Mouse (Mus musculus): ENCODE measurements around the gene Nxpe2. TPM values are rescaled to one million over a fixed set of nuclear protein-coding genes. Genes with fewer than 3 reads are reported as not detected.

Gene Nxpe2
- polyA plus RNA-seq, 1 experiment: 1.1 TPM

DNA sequence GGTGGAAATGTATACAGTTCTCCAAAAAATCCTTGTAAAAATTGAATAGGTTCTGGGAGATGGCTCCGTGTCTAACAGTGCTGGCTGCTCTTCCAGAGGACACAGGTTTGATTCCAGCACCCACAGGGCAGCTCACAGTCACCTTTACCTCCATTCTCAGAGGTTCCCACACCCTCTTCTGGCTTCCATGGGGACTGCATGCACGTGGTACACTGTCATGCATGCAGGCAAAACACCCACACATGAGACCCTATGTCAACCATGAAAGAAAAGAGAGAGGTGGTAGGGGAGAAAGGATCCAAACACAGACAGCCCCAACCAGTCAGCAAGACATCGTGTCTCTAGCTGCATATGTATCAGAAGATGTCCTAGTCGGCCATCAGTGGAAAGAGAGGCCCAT is 7.6 kb upstream of the Nxpe2 start:
- no peaks in the 10 kb centered on the region for H3K4me1 ChIP-seq (ENCODE audit: control insufficient read depth, insufficient read depth, low read length)
- no peak overlapping the region for H3K27ac ChIP-seq (ENCODE audit: insufficient read depth, low read length)
- TF ChIP-seq CTCF (IDR thresholded peaks at IDR 0.05; ENCODE audit: borderline replicate concordance, insufficient read depth, low read depth, low read length) (no peak), POLR2A (IDR thresholded peaks at IDR 0.05; ENCODE audit: borderline replicate concordance, insufficient read depth, low read length) (no peak)
- H3K4me3 ChIP-seq (replicated peaks; ENCODE audit: insufficient read depth, low read depth, low read length): no peak overlapping the region
- WGBS: 77% methylated on average over 4 of the region's 4 CpGs
- H3K27me3 ChIP-seq (ENCODE audit: control insufficient read depth, insufficient read depth, low read length): no peaks in the 10 kb centered on the region
- no peak for DNase-seq

DNA sequence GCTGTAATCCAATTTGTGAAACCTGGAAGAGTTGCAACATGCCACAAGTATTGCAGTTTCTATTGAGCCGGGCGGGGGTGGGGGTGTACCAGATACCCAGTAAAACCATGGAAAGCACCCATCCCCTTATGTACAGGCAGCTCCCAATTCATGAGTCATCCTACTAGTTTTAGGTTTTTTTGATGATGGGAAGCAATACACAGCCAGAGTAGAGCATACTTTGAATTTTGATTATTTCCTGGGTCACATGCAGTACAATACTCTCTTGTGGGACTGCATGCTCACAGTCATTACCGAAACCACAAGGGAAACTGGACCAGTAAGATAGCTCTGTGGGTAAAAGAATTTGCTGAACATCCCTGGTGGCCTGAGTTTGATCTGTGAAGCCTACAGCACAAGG is 3.8 kb upstream of the Nxpe2 start:
- H3K27me3 ChIP-seq (ENCODE audit: control insufficient read depth, insufficient read depth, low read length): no peaks in the 10 kb centered on the region
- H3K4me3 ChIP-seq (replicated peaks; ENCODE audit: insufficient read depth, low read depth, low read length): no peak overlapping the region
- DNase-seq: no peak
- H3K4me1 ChIP-seq (ENCODE audit: control insufficient read depth, insufficient read depth, low read length): no peaks in the 10 kb centered on the region
- 96% methylated on average over 3 of the region's 3 CpGs for WGBS
- H3K27ac ChIP-seq (ENCODE audit: insufficient read depth, low read length): no peak overlapping the region
- no peak for TF ChIP-seq POLR2A (IDR thresholded peaks at IDR 0.05; ENCODE audit: borderline replicate concordance, insufficient read depth, low read length)
- TF ChIP-seq CTCF (IDR thresholded peaks at IDR 0.05; ENCODE audit: borderline replicate concordance, insufficient read depth, low read depth, low read length): no peak

DNA sequence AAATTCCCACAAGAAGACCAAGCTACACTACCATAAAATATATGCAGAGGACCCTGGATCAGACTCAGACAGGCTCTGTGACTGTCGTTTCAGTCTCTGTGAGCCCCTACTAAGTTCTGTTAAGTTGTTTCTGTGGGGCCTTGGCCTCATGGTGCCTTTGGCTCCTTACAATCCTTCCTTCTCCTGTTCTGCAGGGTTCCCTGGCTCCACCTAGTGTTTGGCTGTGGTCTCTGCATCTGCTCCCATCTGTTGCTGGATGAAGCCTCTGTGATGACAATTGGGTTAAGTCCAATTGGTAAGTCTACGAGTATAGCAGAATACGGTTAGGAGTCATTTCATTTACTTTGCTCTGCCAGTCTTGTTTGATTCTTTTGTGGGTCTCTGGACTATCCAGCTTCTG is 1.5 kb upstream of the Nxpe2 start:
- no peaks in the 10 kb centered on the region for H3K4me1 ChIP-seq (ENCODE audit: control insufficient read depth, insufficient read depth, low read length)
- no peaks in the 10 kb centered on the region for H3K27me3 ChIP-seq (ENCODE audit: control insufficient read depth, insufficient read depth, low read length)
- H3K4me3 ChIP-seq (replicated peaks; ENCODE audit: insufficient read depth, low read depth, low read length): no peak overlapping the region
- peak; percentile 65 to 74 for DNase-seq
- peak; percentile 92 for TF ChIP-seq CTCF (IDR thresholded peaks at IDR 0.05; ENCODE audit: borderline replicate concordance, insufficient read depth, low read depth, low read length)
- TF ChIP-seq POLR2A (IDR thresholded peaks at IDR 0.05; ENCODE audit: borderline replicate concordance, insufficient read depth, low read length): no peak
- no peak overlapping the region for H3K27ac ChIP-seq (ENCODE audit: insufficient read depth, low read length)
- 13% methylated on average over 3 of the region's 3 CpGs for WGBS

DNA sequence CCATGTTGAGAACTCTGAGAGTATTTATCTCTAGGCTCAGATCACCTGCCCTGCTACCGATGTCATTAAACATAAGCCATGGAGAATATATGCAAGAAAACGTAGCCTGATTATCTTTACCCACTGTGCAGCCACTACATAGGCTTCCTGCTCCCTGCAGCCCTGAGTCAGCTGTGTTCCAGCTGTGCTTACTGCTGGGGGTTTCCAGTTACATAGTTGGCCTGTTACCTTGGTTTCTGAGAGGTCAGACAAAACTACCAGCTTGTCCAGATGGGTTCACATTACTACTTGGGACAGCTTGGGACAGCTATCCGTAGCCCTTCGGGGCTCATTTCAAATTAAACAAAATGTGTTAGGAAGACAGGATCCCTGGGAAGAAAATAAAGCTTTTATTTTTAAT is 868 bp upstream of the Nxpe2 start:
- 86% methylated on average over 4 of the region's 4 CpGs for WGBS
- Histone ChIP-seq H3K27me3 (ENCODE audit: control insufficient read depth, insufficient read depth, low read length) (no peaks in the 10 kb centered on the region), H3K4me1 (ENCODE audit: control insufficient read depth, insufficient read depth, low read length) (no peaks in the 10 kb centered on the region), H3K4me3 (replicated peaks; ENCODE audit: insufficient read depth, low read depth, low read length) (no peak overlapping the region), H3K27ac (ENCODE audit: insufficient read depth, low read length) (no peak overlapping the region)
- DNase-seq: no peak
- TF ChIP-seq POLR2A (IDR thresholded peaks at IDR 0.05; ENCODE audit: borderline replicate concordance, insufficient read depth, low read length): no peak
- no peak for TF ChIP-seq CTCF (IDR thresholded peaks at IDR 0.05; ENCODE audit: borderline replicate concordance, insufficient read depth, low read depth, low read length)

DNA sequence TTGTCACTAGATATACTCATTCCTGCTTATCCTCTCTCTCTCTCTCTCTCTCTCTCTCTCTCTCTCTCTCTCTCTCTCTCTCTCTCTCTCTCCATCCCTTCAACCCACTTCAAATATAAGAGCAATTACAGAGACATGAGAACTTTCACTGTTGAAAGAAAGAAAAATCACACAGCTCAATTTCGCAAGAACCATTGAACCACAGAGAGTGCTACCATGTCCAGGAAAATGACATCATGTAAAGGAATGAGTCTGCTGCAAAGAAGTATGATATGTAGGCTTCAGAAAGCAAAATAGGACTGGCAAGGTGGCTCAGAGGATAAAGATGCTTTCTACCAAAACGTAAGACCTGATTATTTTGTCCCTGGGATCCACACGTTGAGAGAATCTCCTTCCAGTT is 7.4 kb downstream of the Nxpe2 start:
- no peaks in the 10 kb centered on the region for H3K4me1 ChIP-seq (ENCODE audit: control insufficient read depth, insufficient read depth, low read length)
- no peaks in the 10 kb centered on the region for H3K27me3 ChIP-seq (ENCODE audit: control insufficient read depth, insufficient read depth, low read length)
- WGBS: 92% methylated on average over 3 of the region's 3 CpGs
- H3K27ac ChIP-seq (ENCODE audit: insufficient read depth, low read length): no peak overlapping the region
- H3K4me3 ChIP-seq (replicated peaks; ENCODE audit: insufficient read depth, low read depth, low read length): no peak overlapping the region
- DNase-seq: no peak
- TF ChIP-seq POLR2A (IDR thresholded peaks at IDR 0.05; ENCODE audit: borderline replicate concordance, insufficient read depth, low read length) (no peak), CTCF (IDR thresholded peaks at IDR 0.05; ENCODE audit: borderline replicate concordance, insufficient read depth, low read depth, low read length) (no peak)

DNA sequence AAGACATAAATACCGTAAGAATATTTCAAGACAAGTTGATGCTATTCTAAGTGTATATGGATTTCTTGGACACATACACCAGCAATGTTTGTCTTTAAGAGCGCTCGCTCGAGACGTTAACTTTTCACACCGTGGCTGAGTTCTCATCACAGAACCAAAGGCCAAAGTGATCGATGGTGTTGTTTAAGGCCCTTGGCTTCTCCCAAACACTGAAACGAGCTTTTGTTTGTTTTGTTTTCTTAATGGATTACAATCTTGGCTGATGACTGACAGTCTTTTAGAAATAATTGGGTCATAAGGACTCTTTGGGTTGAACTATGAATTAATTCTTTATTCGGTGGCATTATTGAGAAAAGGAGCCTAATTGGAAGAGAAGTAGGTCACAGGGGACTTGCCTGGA is 7.8 kb downstream of the Nxpe2 start:
- no peaks in the 10 kb centered on the region for H3K4me1 ChIP-seq (ENCODE audit: control insufficient read depth, insufficient read depth, low read length)
- H3K27ac ChIP-seq (ENCODE audit: insufficient read depth, low read length): no peak overlapping the region
- 90% methylated on average over 9 of the region's 9 CpGs for WGBS
- no peaks in the 10 kb centered on the region for H3K27me3 ChIP-seq (ENCODE audit: control insufficient read depth, insufficient read depth, low read length)
- DNase-seq: no peak
- no peak for TF ChIP-seq POLR2A (IDR thresholded peaks at IDR 0.05; ENCODE audit: borderline replicate concordance, insufficient read depth, low read length)
- no peak for TF ChIP-seq CTCF (IDR thresholded peaks at IDR 0.05; ENCODE audit: borderline replicate concordance, insufficient read depth, low read depth, low read length)
- H3K4me3 ChIP-seq (replicated peaks; ENCODE audit: insufficient read depth, low read depth, low read length): no peak overlapping the region

DNA sequence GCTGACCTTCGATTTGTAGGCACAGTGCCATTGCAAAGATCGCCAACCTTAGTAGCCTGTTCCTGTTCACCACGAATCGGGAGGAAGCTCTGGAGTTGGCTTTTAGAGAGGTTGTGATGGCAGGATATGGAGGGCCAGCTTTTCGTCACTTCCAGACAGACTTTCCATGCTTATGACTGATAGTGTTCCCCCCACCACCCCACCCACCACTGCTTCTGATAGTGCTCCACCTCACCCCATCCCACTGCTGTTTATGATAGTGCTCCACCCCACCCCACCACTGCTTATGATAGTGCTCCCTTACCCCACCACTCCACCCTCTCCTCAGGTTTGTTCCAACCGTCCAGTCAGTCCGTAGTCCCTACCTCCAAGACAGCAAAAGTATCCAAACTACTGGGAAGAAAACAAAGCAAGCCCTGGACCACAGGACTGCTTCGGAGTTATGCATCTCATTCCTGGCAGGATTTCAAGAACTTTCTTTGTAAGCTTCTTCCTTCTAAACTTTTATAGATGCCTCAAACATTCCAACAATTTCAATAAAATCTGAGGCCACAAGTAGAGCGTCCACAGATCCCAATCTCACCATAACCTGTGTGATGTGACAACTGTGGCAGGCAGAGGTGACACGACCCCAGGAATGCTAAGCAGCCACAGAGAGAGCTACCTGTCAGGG is 12.4 kb downstream of the Nxpe2 start:
- Histone ChIP-seq H3K27me3 (ENCODE audit: control insufficient read depth, insufficient read depth, low read length) (no peaks in the 10 kb centered on the region), H3K4me3 (replicated peaks; ENCODE audit: insufficient read depth, low read depth, low read length) (no peak overlapping the region), H3K27ac (ENCODE audit: insufficient read depth, low read length) (no peak overlapping the region), H3K4me1 (ENCODE audit: control insufficient read depth, insufficient read depth, low read length) (no peaks in the 10 kb centered on the region)
- DNase-seq: no peak
- TF ChIP-seq CTCF (IDR thresholded peaks at IDR 0.05; ENCODE audit: borderline replicate concordance, insufficient read depth, low read depth, low read length): no peak
- TF ChIP-seq POLR2A (IDR thresholded peaks at IDR 0.05; ENCODE audit: borderline replicate concordance, insufficient read depth, low read length): no peak
- 77% methylated on average over 10 of the region's 10 CpGs for WGBS

DNA sequence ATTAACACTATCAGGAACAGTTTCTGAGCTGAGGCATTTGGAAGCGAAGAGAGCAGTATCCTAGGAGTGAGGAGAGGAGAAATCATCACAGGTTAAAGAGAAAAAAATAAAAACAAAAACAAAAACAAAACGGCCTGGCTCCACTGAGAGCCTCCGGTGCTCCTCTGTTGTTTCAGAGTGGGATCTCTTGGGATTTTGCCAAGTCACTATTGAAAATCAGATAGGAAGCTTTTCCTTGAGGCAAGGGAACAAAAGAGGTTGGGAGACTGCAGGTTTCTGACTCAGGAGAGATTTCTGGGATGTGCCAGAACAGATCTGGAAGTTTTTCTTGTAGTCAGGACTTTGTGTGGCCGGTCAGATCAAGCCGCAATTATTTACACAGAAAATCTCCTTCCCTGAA is 13.7 kb downstream of the Nxpe2 start:
- Histone ChIP-seq H3K4me1 (ENCODE audit: control insufficient read depth, insufficient read depth, low read length) (no peaks in the 10 kb centered on the region), H3K27me3 (ENCODE audit: control insufficient read depth, insufficient read depth, low read length) (no peaks in the 10 kb centered on the region), H3K4me3 (replicated peaks; ENCODE audit: insufficient read depth, low read depth, low read length) (no peak overlapping the region), H3K27ac (ENCODE audit: insufficient read depth, low read length) (no peak overlapping the region)
- no peak for DNase-seq
- no peak for TF ChIP-seq POLR2A (IDR thresholded peaks at IDR 0.05; ENCODE audit: borderline replicate concordance, insufficient read depth, low read length)
- no peak for TF ChIP-seq CTCF (IDR thresholded peaks at IDR 0.05; ENCODE audit: borderline replicate concordance, insufficient read depth, low read depth, low read length)
- WGBS: 48% methylated on average over 5 of the region's 5 CpGs

Measured in cerebellum, adult 2 months (tissue).